Mouse (Mus musculus): Measurements from ENCODE around the gene Wdr83. TPM values are rescaled to one million over a fixed set of nuclear protein-coding genes. Genes with fewer than 3 reads are reported as not detected.
A peak's percentile ranks its signal among the peaks of the same experiment; 100 is the strongest.

The Wdr83 gene
- polyA plus RNA-seq, 1 experiment from 2014 or later, result 50.3 TPM

GRCm38 (mm10) chr8:85032622-85033311 lies 48.3 kb downstream of the Wdr83 start:
- no peak for ATAC-seq (ENCODE audit: low FRiP score)
- no peak overlapping the region for H3K9ac ChIP-seq (replicated peaks)
- 86% methylated on average over 4 of the region's 4 CpGs for WGBS
- no peaks in the 10 kb centered on the region for H3K9me3 ChIP-seq (replicated peaks)
- H3K36me3 ChIP-seq, result peaks cover 35% of the 10 kb centered on the region
- H3K4me1 ChIP-seq, result peaks cover 36% of the 10 kb centered on the region
- no peak overlapping the region for H3K4me3 ChIP-seq (replicated peaks)
- no peaks in the 10 kb centered on the region for H3K27me3 ChIP-seq (replicated peaks)
- H3K4me2 ChIP-seq, result no peak overlapping the region
- no peak overlapping the region for H3K27ac ChIP-seq (replicated peaks)

GRCm38 (mm10) chr8:85029271-85029670 lies 51.8 kb downstream of the Wdr83 start:
- Histone ChIP-seq H3K4me3 (replicated peaks) (no peak overlapping the region), H3K27me3 (replicated peaks) (no peaks in the 10 kb centered on the region), H3K9me3 (replicated peaks) (no peaks in the 10 kb centered on the region), H3K27ac (replicated peaks) (no peak overlapping the region), H3K36me3 (peaks cover 35% of the 10 kb centered on the region), H3K4me2 (peak overlapping the region; percentile 92), H3K4me1 (peaks cover 38% of the 10 kb centered on the region), H3K9ac (replicated peaks) (peak overlapping the region; percentile 21; the same call in 1 of the 2 replicates)
- no peak for ATAC-seq (ENCODE audit: low FRiP score)
- WGBS, result 89% methylated on average over 14 of the region's 14 CpGs

DNA sequence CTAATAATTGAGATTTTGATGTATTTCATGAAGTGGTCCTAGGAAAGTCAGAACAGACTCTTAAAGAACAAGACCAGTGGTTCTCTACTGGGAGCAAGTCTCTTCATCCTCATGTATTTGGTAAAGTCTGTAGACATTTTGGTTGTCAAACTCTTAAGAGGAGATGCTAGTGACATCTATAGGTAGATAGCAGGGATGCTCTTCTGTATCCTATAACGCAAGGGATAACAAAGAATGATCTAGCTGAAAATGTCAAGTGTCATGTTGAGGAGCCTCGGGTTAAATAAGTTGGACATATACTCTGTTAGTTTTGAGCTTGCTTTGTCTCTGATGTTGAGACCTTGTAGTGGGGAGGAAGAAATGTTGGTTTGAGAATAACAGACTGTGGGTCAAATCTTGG lies 53.2 kb downstream of the Wdr83 start:
- H3K4me1 ChIP-seq, result peaks cover 51% of the 10 kb centered on the region
- H3K27ac ChIP-seq (replicated peaks), result no peak overlapping the region
- H3K9me3 ChIP-seq (replicated peaks), result no peaks in the 10 kb centered on the region
- H3K4me2 ChIP-seq, result peak overlapping the region; percentile 92
- 26% methylated on average over 2 of the region's 2 CpGs for WGBS
- ATAC-seq (ENCODE audit: low FRiP score), result no peak
- no peaks in the 10 kb centered on the region for H3K27me3 ChIP-seq (replicated peaks)
- H3K9ac ChIP-seq (replicated peaks), result peak overlapping the region; percentile 100
- H3K4me3 ChIP-seq (replicated peaks), result peak overlapping the region; percentile 100
- H3K36me3 ChIP-seq, result peaks cover 41% of the 10 kb centered on the region

GRCm38 (mm10) chr8:85027516-85027855 lies 53.6 kb downstream of the Wdr83 start:
- H3K9ac ChIP-seq (replicated peaks), result peak overlapping the region; percentile 100
- H3K9me3 ChIP-seq (replicated peaks), result no peaks in the 10 kb centered on the region
- no peak for ATAC-seq (ENCODE audit: low FRiP score)
- peaks cover 51% of the 10 kb centered on the region for H3K4me1 ChIP-seq
- 4% methylated on average over 13 of the region's 13 CpGs for WGBS
- H3K27me3 ChIP-seq (replicated peaks), result no peaks in the 10 kb centered on the region
- H3K4me2 ChIP-seq, result peak overlapping the region; percentile 92
- peak overlapping the region; percentile 100 for H3K4me3 ChIP-seq (replicated peaks)
- peaks cover 43% of the 10 kb centered on the region for H3K36me3 ChIP-seq
- peak overlapping the region; percentile 86 for H3K27ac ChIP-seq (replicated peaks)

- ATAC-seq (ENCODE audit: low FRiP score), result peak; percentile 83
Measured at GRCm38 (mm10) chr8:85026670-85027515, 54.2 kb downstream of the Wdr83 start, which contains the start of gene Trir. Gene Trir (plus strand): TSS chr8:85026823.

GRCm38 (mm10) chr8:85025098-85025932 lies 55.8 kb downstream of the Wdr83 start, which contains the start of gene Asna1:
Gene Asna1 (minus strand): TSS chr8:85025281.
- WGBS, result 8% methylated on average over 30 of the region's 30 CpGs
- Histone ChIP-seq H3K27ac (replicated peaks) (peak within 1 kb of the TSS; percentile 86), H3K36me3 (peaks cover 43% of the 10 kb centered on the region), H3K9ac (replicated peaks) (peak within 1 kb of the TSS; percentile 74), H3K9me3 (replicated peaks) (no peaks in the 10 kb centered on the region), H3K4me1 (peaks cover 51% of the 10 kb centered on the region), H3K4me2 (peak within 1 kb of the TSS; percentile 92), H3K27me3 (replicated peaks) (no peaks in the 10 kb centered on the region), H3K4me3 (replicated peaks) (peak within 1 kb of the TSS; percentile 97)
- peak; percentile 89 for ATAC-seq (ENCODE audit: low FRiP score)

More at GRCm38 (mm10) chr8:85026670-85027515, 54.2 kb downstream of the Wdr83 start, which contains the start of gene Trir:
- peaks cover 43% of the 10 kb centered on the region for H3K36me3 ChIP-seq
- H3K4me2 ChIP-seq, result peak within 1 kb of the TSS; percentile 92
- H3K9me3 ChIP-seq (replicated peaks), result no peaks in the 10 kb centered on the region
- peaks cover 51% of the 10 kb centered on the region for H3K4me1 ChIP-seq
- H3K27me3 ChIP-seq (replicated peaks), result no peaks in the 10 kb centered on the region
- WGBS, result under 1% methylated on average over 75 of the region's 75 CpGs
- H3K4me3 ChIP-seq (replicated peaks), result peak within 1 kb of the TSS; percentile 100
- peak within 1 kb of the TSS; percentile 100 for H3K9ac ChIP-seq (replicated peaks)
- H3K27ac ChIP-seq (replicated peaks), result peak within 1 kb of the TSS; percentile 86

Small RNAs within 50 kb of the gene (microRNA-seq; reads per million reads assigned to microRNA genes)
- gene Gm23388, result 1.4 reads per million
- gene Mir7070, result 0.52 reads per million

Other genes starting within 250 kb of the Wdr83 start
- gene Gadd45gip1, start 249.8 kb downstream of the Wdr83 start, polyA plus RNA-seq (2015; fragmentation: Nextera tagmentation; extraction: Ambion mirVana), result 44.3 and 45.1 TPM in 2 replicates
- gene Rad23a, start 240.6 kb downstream of the Wdr83 start, polyA plus RNA-seq (2015; fragmentation: Nextera tagmentation; extraction: Ambion mirVana), result 71.3 and 98.0 TPM in 2 replicates
- 730 and 802 TPM in 2 replicates for gene Calr, start 234.4 kb downstream of the Wdr83 start, polyA plus RNA-seq (2015; fragmentation: Nextera tagmentation; extraction: Ambion mirVana)
- 105 and 108 TPM in 2 replicates for gene Farsa, start 224.3 kb downstream of the Wdr83 start, polyA plus RNA-seq (2015; fragmentation: Nextera tagmentation; extraction: Ambion mirVana)
- 26.4 and 49.7 TPM in 2 replicates for gene Syce2, start 209.2 kb downstream of the Wdr83 start, polyA plus RNA-seq (2015; fragmentation: Nextera tagmentation; extraction: Ambion mirVana)
- 39.8 and 41.3 TPM in 2 replicates for gene Gcdh, start 187.4 kb downstream of the Wdr83 start, polyA plus RNA-seq (2015; fragmentation: Nextera tagmentation; extraction: Ambion mirVana)
- gene Klf1, start 179.4 kb downstream of the Wdr83 start, polyA plus RNA-seq (2015; fragmentation: Nextera tagmentation; extraction: Ambion mirVana), result 0.49 and 1.1 TPM in 2 replicates
- 5.2 and 7.3 TPM in 2 replicates for gene Dnase2a, start 172.7 kb downstream of the Wdr83 start, polyA plus RNA-seq (2015; fragmentation: Nextera tagmentation; extraction: Ambion mirVana)
- 60.7 and 74.7 TPM in 2 replicates for gene Mast1, start 143.9 kb downstream of the Wdr83 start, polyA plus RNA-seq (2015; fragmentation: Nextera tagmentation; extraction: Ambion mirVana)
- gene Rtbdn, start 134.3 kb downstream of the Wdr83 start, polyA plus RNA-seq (2015; fragmentation: Nextera tagmentation; extraction: Ambion mirVana), result 3.0 and 3.8 TPM in 2 replicates
- gene Gm49661, start 111.9 kb downstream of the Wdr83 start, polyA plus RNA-seq (2015; fragmentation: Nextera tagmentation; extraction: Ambion mirVana), result not detected in 2 replicates
- 930 and 1,070 TPM in 2 replicates for gene Prdx2, start 111.7 kb downstream of the Wdr83 start, polyA plus RNA-seq (2015; fragmentation: Nextera tagmentation; extraction: Ambion mirVana)
- gene Rnaseh2a, start 111.5 kb downstream of the Wdr83 start, polyA plus RNA-seq (2015; fragmentation: Nextera tagmentation; extraction: Ambion mirVana), result 55.0 and 81.5 TPM in 2 replicates
- 9.4 and 15.1 TPM in 2 replicates for gene Junb, start 102.6 kb downstream of the Wdr83 start, polyA plus RNA-seq (2015; fragmentation: Nextera tagmentation; extraction: Ambion mirVana)
- 33.9 and 37.2 TPM in 2 replicates for gene Hook2, start 90.7 kb downstream of the Wdr83 start, polyA plus RNA-seq (2015; fragmentation: Nextera tagmentation; extraction: Ambion mirVana)
- gene Best2, start 66.8 kb downstream of the Wdr83 start, polyA plus RNA-seq (2015; fragmentation: Nextera tagmentation; extraction: Ambion mirVana), result not detected in 2 replicates
- gene Asna1, start 56.0 kb downstream of the Wdr83 start, polyA plus RNA-seq (2015; fragmentation: Nextera tagmentation; extraction: Ambion mirVana), result 148 and 154 TPM in 2 replicates
- gene Trir, start 54.5 kb downstream of the Wdr83 start, polyA plus RNA-seq (2015; fragmentation: Nextera tagmentation; extraction: Ambion mirVana), result 116 and 124 TPM in 2 replicates
- 54.9 and 55.5 TPM in 2 replicates for gene Tnpo2, start 44.4 kb downstream of the Wdr83 start, polyA plus RNA-seq (2015; fragmentation: Nextera tagmentation; extraction: Ambion mirVana)
- 60.6 and 68.3 TPM in 2 replicates for gene Fbxw9, start 21.3 kb downstream of the Wdr83 start, polyA plus RNA-seq (2015; fragmentation: Nextera tagmentation; extraction: Ambion mirVana)
- gene Gm5741, start 13.3 kb downstream of the Wdr83 start, polyA plus RNA-seq (2015; fragmentation: Nextera tagmentation; extraction: Ambion mirVana), result 1.4 and 1.6 TPM in 2 replicates
- 102 and 117 TPM in 2 replicates for gene Dhps, start 9.5 kb downstream of the Wdr83 start, polyA plus RNA-seq (2015; fragmentation: Nextera tagmentation; extraction: Ambion mirVana)
- 111 and 121 TPM in 2 replicates for gene Wdr83os, start 566 bp downstream of the Wdr83 start, polyA plus RNA-seq (2015; fragmentation: Nextera tagmentation; extraction: Ambion mirVana)
- gene Man2b1, start 2.0 kb upstream of the Wdr83 start, polyA plus RNA-seq (2015; fragmentation: Nextera tagmentation; extraction: Ambion mirVana), result 19.3 and 31.1 TPM in 2 replicates
- gene Zfp791, start 41.8 kb upstream of the Wdr83 start, polyA plus RNA-seq (2015; fragmentation: Nextera tagmentation; extraction: Ambion mirVana), result 3.4 and 4.2 TPM in 2 replicates
- not detected in 2 replicates for gene Cks1brt, start 70.6 kb upstream of the Wdr83 start, polyA plus RNA-seq (2015; fragmentation: Nextera tagmentation; extraction: Ambion mirVana)
- gene Olfr371, start 144.7 kb upstream of the Wdr83 start, polyA plus RNA-seq (2015; fragmentation: Nextera tagmentation; extraction: Ambion mirVana), result not detected in 2 replicates
- gene Orc6, start 218.3 kb upstream of the Wdr83 start, polyA plus RNA-seq (2015; fragmentation: Nextera tagmentation; extraction: Ambion mirVana), result 69.5 and 75.7 TPM in 2 replicates
- 171 and 178 TPM in 2 replicates for gene Vps35, start 218.5 kb upstream of the Wdr83 start, polyA plus RNA-seq (2015; fragmentation: Nextera tagmentation; extraction: Ambion mirVana)

Measured in neural tube, embryonic 15.5 days (tissue).